Mouse (Mus musculus) small intestine, adult 2 months (tissue): ENCODE results near the gene Maml3. TPM values are rescaled to one million over a fixed set of nuclear protein-coding genes. Genes with fewer than 3 reads are reported as not detected.
A peak's percentile ranks its signal among the peaks of the same experiment; 100 is the strongest.

Experiments
- H3K27ac ChIP-seq: fragments of 200-500 bp; 2 replicates; pipeline ENCODE4 v1.5.1; 2012; ENCODE audit warnings: low read depth, low read length, control low read depth, inconsistent platforms; ENCODE audit not compliant: insufficient read depth
- H3K27me3 ChIP-seq: fragments of 200-500 bp; 2 replicates; pipeline ENCODE4 v1.6.1; 2012; ENCODE audit warnings: mild to moderate bottlenecking, moderate library complexity, low read length, inconsistent platforms; ENCODE audit not compliant: control insufficient read depth, insufficient read depth
- H3K36me3 ChIP-seq: fragments of 200-500 bp; 2 replicates; pipeline ENCODE4 v1.6.1; 2012; ENCODE audit warnings: mild to moderate bottlenecking, low read length, control low read depth, inconsistent platforms; ENCODE audit not compliant: control insufficient read depth, insufficient read depth
- H3K4me1 ChIP-seq: fragments of 200-500 bp; 2 replicates; pipeline ENCODE4 v1.6.1; 2012; ENCODE audit warnings: low read length, inconsistent platforms, mixed read lengths; ENCODE audit not compliant: control insufficient read depth, insufficient read depth, insufficient read length
- H3K4me3 ChIP-seq: fragments of 200-500 bp; 2 replicates; pipeline ENCODE4 v1.5.1; 2012; ENCODE audit warnings: low read depth, mild to moderate bottlenecking, control low read depth, inconsistent platforms, low read length, moderate library complexity
- CTCF ChIP-seq: fragments of 200-500 bp; IDR thresholded peaks from 2 replicates; pipeline ENCODE4 v1.5.1; 2012; ENCODE audit warnings: low read depth, mild to moderate bottlenecking, control low read depth, inconsistent platforms, low read length, moderate library complexity, mixed read lengths; ENCODE audit not compliant: insufficient replicate concordance, insufficient read length; ENCODE audit errors: extremely low read depth
- POLR2A ChIP-seq: fragments of 200-500 bp; IDR thresholded peaks from 2 replicates; pipeline ENCODE4 v1.6.1; 2012; ENCODE audit warnings: low read depth, mild to moderate bottlenecking, control low read depth, inconsistent platforms, low read length, moderate library complexity
- WGBS: fragments of 180-500 bp; shearing (Covaris S2); methylation state at CpG from one replicate; pipeline ENCODE4 v1.1.7; 2018; 5-methylcytosine and 5-hydroxymethylcytosine counted together
- polyA plus RNA-seq: library from polyadenylated mRNA; depleted of rRNA; stranded (reverse); fragments of >200 nt; gene quantifications from 2 replicates; pipeline ENCODE4 v1.2.3, GENCODE M21; 2012; rRNA removed

Maml3 gene
- polyA plus RNA-seq: 1.6 and 3.2 TPM in 2 replicates

DNA sequence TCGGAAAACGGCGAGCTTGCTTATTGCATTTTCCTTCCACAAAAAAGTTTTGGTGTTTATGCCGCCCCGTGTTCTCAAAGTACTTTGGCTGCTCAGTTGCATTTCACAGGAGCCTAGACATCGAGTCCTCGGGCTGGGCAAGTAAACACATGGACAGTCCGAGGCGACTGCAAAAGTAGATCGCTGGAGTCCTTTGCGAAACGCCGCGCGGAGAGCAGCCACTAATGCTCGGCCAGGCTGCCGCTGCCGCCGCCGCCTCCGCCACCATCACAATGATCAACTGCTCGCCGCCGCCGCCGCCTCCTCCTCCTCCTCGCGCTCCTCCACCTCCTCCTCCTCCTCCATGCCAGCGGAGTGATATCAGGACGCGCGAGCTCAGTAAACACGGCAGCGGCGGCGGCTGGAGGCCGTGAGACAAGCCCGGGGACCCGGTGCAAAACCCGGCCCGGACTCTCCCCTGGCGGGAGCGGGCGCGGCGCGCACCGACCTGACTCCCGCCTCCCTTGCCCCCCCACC, at the start of gene Maml3:
Gene Maml3 (minus strand): TSS at position 441 of the 516 bp plus-strand sequence.
- Histone ChIP-seq H3K4me1 (peaks cover 7% of the 10 kb centered on the region; the same call in 1 of the 2 replicates), H3K4me3 (peak within 1 kb of the TSS; percentile 87), H3K27ac (peak within 1 kb of the TSS; percentile 98), H3K36me3 (no peaks in the 10 kb centered on the region), H3K27me3 (no peaks in the 10 kb centered on the region)
- WGBS: under 1% methylated on average over 47 of the region's 49 CpGs
- TF ChIP-seq CTCF (no peak), POLR2A (peak; percentile 71)

DNA sequence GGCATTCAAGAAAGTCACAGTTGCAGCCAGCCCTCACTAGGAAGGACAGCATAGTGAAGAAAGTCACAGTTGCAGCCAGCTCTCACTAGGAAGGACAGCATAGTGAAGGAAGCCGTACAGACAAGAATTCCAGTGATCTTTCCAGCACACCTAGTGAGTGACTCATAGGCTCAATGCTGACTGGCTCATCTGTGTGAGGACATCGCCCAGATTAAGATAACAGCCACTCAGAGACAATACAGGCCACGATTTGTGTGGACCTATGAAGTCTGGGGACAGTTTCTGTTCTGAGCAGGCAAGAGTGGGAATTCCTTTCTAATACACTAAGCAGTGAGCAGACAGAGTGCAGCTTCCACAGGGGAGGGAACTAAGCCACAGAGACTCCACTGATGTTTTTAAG, 46.3 kb upstream of the Maml3 start:
- H3K27me3 ChIP-seq: no peaks in the 10 kb centered on the region; the same call in 1 of the 2 replicates
- H3K4me1 ChIP-seq: peaks cover 3% of the 10 kb centered on the region; the same call in 1 of the 2 replicates
- H3K36me3 ChIP-seq: no peaks in the 10 kb centered on the region
- no peak overlapping the region for H3K4me3 ChIP-seq
- TF ChIP-seq CTCF: no peak
- TF ChIP-seq POLR2A: no peak
- no peak overlapping the region for H3K27ac ChIP-seq
- 42% methylated on average over 3 of the region's 3 CpGs for WGBS

DNA sequence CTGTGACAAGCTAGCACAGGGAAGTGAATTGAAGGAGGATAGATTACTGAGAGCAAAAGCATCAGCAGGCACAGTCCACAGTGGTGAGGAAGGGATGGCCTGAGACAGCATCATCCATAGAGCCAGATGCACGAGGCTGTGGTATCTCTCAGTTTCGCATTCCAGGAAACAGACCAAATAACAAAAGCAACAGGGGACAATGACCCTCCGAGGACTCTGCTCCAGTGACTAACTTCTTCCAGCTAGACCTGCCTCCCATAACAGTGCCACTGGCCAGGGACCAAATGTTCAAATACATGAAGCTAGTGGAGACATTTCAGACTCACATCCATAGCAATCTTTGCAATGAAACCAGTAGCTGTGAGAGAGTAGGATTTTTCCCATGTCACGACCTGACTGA, 43.4 kb upstream of the Maml3 start:
- Histone ChIP-seq H3K4me1 (peaks cover 3% of the 10 kb centered on the region; the same call in 1 of the 2 replicates), H3K4me3 (no peak overlapping the region), H3K27me3 (no peaks in the 10 kb centered on the region; the same call in 1 of the 2 replicates), H3K36me3 (no peaks in the 10 kb centered on the region), H3K27ac (no peak overlapping the region)
- 60% methylated on average over 4 of the region's 4 CpGs for WGBS
- TF ChIP-seq CTCF (no peak), POLR2A (no peak)

DNA sequence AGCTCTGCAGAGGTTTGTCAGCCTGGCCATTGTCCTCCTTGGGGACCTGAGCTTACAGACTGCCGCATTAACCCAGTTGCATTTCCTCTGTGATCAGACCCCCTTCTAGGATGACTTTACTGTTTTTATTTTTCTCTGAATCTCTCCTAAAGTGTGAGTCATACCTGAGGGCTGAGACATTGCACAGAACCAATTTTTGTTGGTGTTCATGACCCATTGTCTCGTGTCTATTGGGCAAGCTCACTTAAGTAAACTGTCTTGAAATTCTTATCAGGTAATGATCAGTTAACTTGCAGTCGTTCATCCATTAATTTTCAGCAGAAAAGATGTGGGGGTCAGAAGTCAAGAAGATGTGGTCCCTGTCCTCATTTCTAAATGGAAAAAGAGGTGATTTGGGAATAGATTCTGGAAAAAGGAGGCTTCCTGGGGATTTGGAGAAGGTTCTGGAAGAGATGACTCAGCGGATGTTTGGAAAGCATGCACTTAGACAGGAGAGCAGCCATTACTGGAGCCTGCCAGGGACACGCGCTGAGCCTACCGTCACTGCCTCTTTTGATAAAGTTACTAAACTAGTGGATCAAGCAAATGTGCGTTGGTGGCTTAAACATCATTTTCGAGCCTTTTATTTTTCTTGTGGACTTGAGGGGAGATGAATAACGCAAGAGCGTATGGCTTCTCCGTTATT, 40.0 kb upstream of the Maml3 start:
- H3K27ac ChIP-seq: no peak overlapping the region
- TF ChIP-seq CTCF (no peak), POLR2A (no peak)
- H3K4me3 ChIP-seq: no peak overlapping the region
- H3K36me3 ChIP-seq: no peaks in the 10 kb centered on the region
- 76% methylated on average over 12 of the region's 12 CpGs for WGBS
- H3K27me3 ChIP-seq: no peaks in the 10 kb centered on the region
- H3K4me1 ChIP-seq: no peaks in the 10 kb centered on the region

DNA sequence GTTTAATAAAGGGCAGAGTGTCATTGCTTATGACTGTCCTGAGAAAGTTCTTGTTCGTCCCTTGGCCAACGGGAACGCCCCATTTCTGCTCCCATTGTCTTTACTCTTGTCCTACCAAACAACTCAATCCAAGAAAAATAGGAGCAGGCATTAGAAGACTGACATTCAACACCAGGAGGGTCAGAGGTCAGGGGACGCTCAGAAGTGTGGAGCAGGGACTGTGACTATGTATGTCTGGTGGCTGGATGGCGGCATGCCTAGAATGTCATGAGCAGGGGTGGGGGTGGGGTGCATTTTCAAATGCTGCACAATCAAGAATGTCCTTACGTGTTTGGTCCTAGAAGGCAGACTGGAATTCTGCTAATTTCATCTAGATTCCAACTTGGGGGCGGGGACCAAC, 38.1 kb upstream of the Maml3 start:
- H3K36me3 ChIP-seq: no peaks in the 10 kb centered on the region
- 89% methylated on average over 7 of the region's 7 CpGs for WGBS
- no peaks in the 10 kb centered on the region for H3K27me3 ChIP-seq
- TF ChIP-seq CTCF (no peak), POLR2A (no peak)
- H3K4me1 ChIP-seq: no peaks in the 10 kb centered on the region
- H3K4me3 ChIP-seq: no peak overlapping the region
- no peak overlapping the region for H3K27ac ChIP-seq

DNA sequence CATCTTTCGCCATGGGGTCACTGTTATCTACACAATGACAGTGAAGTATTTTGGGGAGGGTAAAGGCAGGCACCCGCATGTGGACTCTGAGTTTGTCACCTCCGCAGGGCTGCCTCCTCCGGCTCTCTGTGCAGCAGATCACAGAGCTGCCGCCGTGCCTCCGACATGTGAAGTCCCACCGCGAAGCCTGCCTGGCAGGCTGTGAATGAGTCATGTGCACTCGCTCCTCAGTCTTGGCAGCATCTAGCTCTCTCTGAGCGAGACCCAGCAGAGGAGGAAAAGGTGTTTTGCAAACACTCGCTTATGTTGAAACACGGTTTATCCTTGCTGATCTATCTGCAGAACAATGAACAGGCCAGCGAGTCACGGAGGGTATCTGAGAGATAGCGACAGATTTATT, 35.3 kb upstream of the Maml3 start:
- Histone ChIP-seq H3K4me3 (no peak overlapping the region), H3K36me3 (no peaks in the 10 kb centered on the region), H3K27ac (no peak overlapping the region), H3K27me3 (no peaks in the 10 kb centered on the region), H3K4me1 (no peaks in the 10 kb centered on the region)
- WGBS: 29% methylated on average over 16 of the region's 16 CpGs
- TF ChIP-seq POLR2A: no peak
- TF ChIP-seq CTCF: no peak

DNA sequence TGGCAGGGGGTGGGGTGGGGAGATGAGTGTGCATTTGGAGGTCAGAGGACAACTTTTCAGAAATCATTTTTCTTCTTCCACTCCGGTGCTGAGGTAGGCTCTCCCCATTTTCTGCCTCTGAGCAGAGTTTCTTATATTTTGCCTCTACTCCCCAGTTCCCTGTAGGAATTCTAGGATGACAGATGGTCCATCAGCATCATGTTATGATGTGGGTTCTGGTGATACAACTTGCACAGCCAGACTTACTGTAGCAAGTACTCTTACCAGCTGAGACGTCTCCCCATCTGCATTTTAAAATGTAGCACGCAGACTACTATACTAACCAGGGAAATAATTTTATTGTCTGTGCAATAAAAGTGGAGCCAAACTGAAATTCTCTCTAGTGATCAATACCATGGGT, 20.5 kb upstream of the Maml3 start:
- no peak for TF ChIP-seq CTCF
- TF ChIP-seq POLR2A: no peak
- H3K27ac ChIP-seq: no peak overlapping the region
- H3K36me3 ChIP-seq: no peaks in the 10 kb centered on the region
- H3K4me1 ChIP-seq: no peaks in the 10 kb centered on the region
- no peaks in the 10 kb centered on the region for H3K27me3 ChIP-seq
- no peak overlapping the region for H3K4me3 ChIP-seq
- WGBS: 80% methylated on average over 3 of the region's 3 CpGs

DNA sequence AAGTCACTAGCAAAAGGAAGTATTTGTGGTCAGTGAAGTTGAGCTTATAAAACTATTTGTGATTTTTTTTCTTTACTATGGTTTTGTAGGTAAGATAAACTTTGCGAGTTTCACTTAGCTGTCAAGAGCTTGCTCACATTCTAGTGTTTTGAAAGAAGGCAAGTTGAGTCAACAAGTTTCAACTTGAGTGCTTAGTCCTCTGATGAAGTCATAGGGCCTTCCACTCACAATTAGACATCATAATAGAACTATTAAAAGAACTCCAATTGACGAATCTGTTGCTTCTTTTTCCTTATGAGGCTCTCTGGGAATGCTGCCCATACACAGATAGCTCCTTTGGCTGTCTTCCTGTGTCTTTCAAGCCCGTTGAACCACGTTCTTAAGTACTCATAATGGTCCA, 16.0 kb upstream of the Maml3 start:
- 43% methylated on average over 4 of the region's 4 CpGs for WGBS
- no peaks in the 10 kb centered on the region for H3K27me3 ChIP-seq
- H3K36me3 ChIP-seq: no peaks in the 10 kb centered on the region
- no peaks in the 10 kb centered on the region for H3K4me1 ChIP-seq
- H3K27ac ChIP-seq: no peak overlapping the region
- no peak overlapping the region for H3K4me3 ChIP-seq
- TF ChIP-seq POLR2A (no peak), CTCF (no peak)
